Mouse (Mus musculus): ENCODE measurements around the gene Slc25a34.

Gene Slc25a34

GRCm38 (mm10) chr4:141623666-141624065 lies at the start of gene Slc25a34:
Gene Slc25a34 (minus strand): TSS chr4:141623821.
- DNase-seq (ENCODE audit: low spot score), result peak; percentile 69

- no peak for DNase-seq (ENCODE audit: low spot score)
Measured at GRCm38 (mm10) chr4:141672325-141672724, 48.7 kb upstream of the Slc25a34 start.

GRCm38 (mm10) chr4:141671389-141671788 lies 47.8 kb upstream of the Slc25a34 start:
- DNase-seq (ENCODE audit: low spot score), result no peak

GRCm38 (mm10) chr4:141669898-141670712 lies 46.5 kb upstream of the Slc25a34 start:
- no peak for DNase-seq (ENCODE audit: low spot score)

GRCm38 (mm10) chr4:141664799-141665198 lies 41.2 kb upstream of the Slc25a34 start, which contains the start of gene Plekhm2:
Gene Plekhm2 (minus strand): TSS chr4:141664899.
- no peak for DNase-seq (ENCODE audit: low spot score)

- DNase-seq (ENCODE audit: low spot score), result peak; percentile 55
Measured at GRCm38 (mm10) chr4:141664011-141664745, 40.6 kb upstream of the Slc25a34 start.

GRCm38 (mm10) chr4:141663122-141663931 lies 39.7 kb upstream of the Slc25a34 start:
- no peak for DNase-seq (ENCODE audit: low spot score)

- DNase-seq (ENCODE audit: low spot score), result no peak
Measured at GRCm38 (mm10) chr4:141660884-141661283, 37.3 kb upstream of the Slc25a34 start.

- no peak for DNase-seq (ENCODE audit: low spot score)
Measured at GRCm38 (mm10) chr4:141659739-141660138, 36.1 kb upstream of the Slc25a34 start.

- no peak for DNase-seq (ENCODE audit: low spot score)
Measured at GRCm38 (mm10) chr4:141658846-141659484, 35.3 kb upstream of the Slc25a34 start.

GRCm38 (mm10) chr4:141656932-141657331 lies 33.3 kb upstream of the Slc25a34 start:
- no peak for DNase-seq (ENCODE audit: low spot score)

- DNase-seq (ENCODE audit: low spot score), result peak; percentile 78
Measured at GRCm38 (mm10) chr4:141655908-141656608, 32.4 kb upstream of the Slc25a34 start.

- no peak for DNase-seq (ENCODE audit: low spot score)
Measured at GRCm38 (mm10) chr4:141654509-141654908, 30.9 kb upstream of the Slc25a34 start.

GRCm38 (mm10) chr4:141653813-141654212 lies 30.2 kb upstream of the Slc25a34 start:
- no peak for DNase-seq (ENCODE audit: low spot score)

GRCm38 (mm10) chr4:141653044-141653443 lies 29.4 kb upstream of the Slc25a34 start:
- DNase-seq (ENCODE audit: low spot score), result no peak

- DNase-seq (ENCODE audit: low spot score), result no peak
Measured at GRCm38 (mm10) chr4:141651944-141652343, 28.3 kb upstream of the Slc25a34 start.

- no peak for DNase-seq (ENCODE audit: low spot score)
Measured at GRCm38 (mm10) chr4:141651286-141651685, 27.7 kb upstream of the Slc25a34 start.

GRCm38 (mm10) chr4:141649244-141649643 lies 25.6 kb upstream of the Slc25a34 start:
- DNase-seq (ENCODE audit: low spot score), result no peak

GRCm38 (mm10) chr4:141648262-141648661 lies 24.6 kb upstream of the Slc25a34 start:
- DNase-seq (ENCODE audit: low spot score), result no peak

GRCm38 (mm10) chr4:141647187-141647586 lies 23.6 kb upstream of the Slc25a34 start:
- DNase-seq (ENCODE audit: low spot score), result no peak

- DNase-seq (ENCODE audit: low spot score), result no peak
Measured at GRCm38 (mm10) chr4:141645988-141646387, 22.4 kb upstream of the Slc25a34 start.

All from testis, postnatal 14 days (tissue).